Mouse (Mus musculus) cerebellum, adult 2 months (tissue): ENCODE data around the gene Spred2.

ENCODE experiments used
- CTCF ChIP-seq: fragments of 200-500 bp; IDR thresholded peaks from 2 replicates; pipeline ENCODE4 v1.5.1; 2011; ENCODE audit warnings: low read depth, mild to moderate bottlenecking, control low read depth, low read length, moderate library complexity, borderline replicate concordance; ENCODE audit not compliant: insufficient read depth
- POLR2A ChIP-seq: fragments of 200-500 bp; IDR thresholded peaks from 2 replicates; pipeline ENCODE4 v1.6.1; 2011; ENCODE audit warnings: low read length, control low read depth, borderline replicate concordance; ENCODE audit not compliant: insufficient read depth

GRCm38 (mm10) chr11:19947626-19948135 lies 23.5 kb downstream of the Spred2 start:
- TF ChIP-seq CTCF (no peak), POLR2A (no peak)
